Mouse (Mus musculus) brown adipose tissue, adult 24 weeks (tissue): Measurements from ENCODE around the gene Hoxc4. TPM values are rescaled to one million over a fixed set of nuclear protein-coding genes. Genes with fewer than 3 reads are reported as not detected.

Experiments
- H3K27ac ChIP-seq: fragments of 200-500 bp; replicated peaks from 2 replicates; pipeline ENCODE4 v1.5.1; 2012; ENCODE audit warnings: low read depth, mild to moderate bottlenecking, low read length
- H3K4me1 ChIP-seq: fragments of 200-500 bp; 2 replicates; pipeline ENCODE4 v1.6.1; 2012; ENCODE audit warnings: low read length, mixed read lengths; ENCODE audit not compliant: control insufficient read depth, insufficient read depth, insufficient read length
- H3K4me3 ChIP-seq: fragments of 200-500 bp; 2 replicates; pipeline ENCODE4 v1.5.1; 2012; ENCODE audit warnings: low read depth, mild to moderate bottlenecking, low read length, moderate library complexity; ENCODE audit not compliant: insufficient read depth
- polyA plus RNA-seq: library from polyadenylated mRNA; stranded (reverse); fragments of >200 nt; gene quantifications from 2 replicates; pipeline ENCODE4 v1.2.4, GENCODE M21; 2012; ENCODE audit not compliant: missing spikeins, insufficient read depth, insufficient read length

Hoxc4 gene
- polyA plus RNA-seq, 1 experiment, result 13.7 TPM

DNA sequence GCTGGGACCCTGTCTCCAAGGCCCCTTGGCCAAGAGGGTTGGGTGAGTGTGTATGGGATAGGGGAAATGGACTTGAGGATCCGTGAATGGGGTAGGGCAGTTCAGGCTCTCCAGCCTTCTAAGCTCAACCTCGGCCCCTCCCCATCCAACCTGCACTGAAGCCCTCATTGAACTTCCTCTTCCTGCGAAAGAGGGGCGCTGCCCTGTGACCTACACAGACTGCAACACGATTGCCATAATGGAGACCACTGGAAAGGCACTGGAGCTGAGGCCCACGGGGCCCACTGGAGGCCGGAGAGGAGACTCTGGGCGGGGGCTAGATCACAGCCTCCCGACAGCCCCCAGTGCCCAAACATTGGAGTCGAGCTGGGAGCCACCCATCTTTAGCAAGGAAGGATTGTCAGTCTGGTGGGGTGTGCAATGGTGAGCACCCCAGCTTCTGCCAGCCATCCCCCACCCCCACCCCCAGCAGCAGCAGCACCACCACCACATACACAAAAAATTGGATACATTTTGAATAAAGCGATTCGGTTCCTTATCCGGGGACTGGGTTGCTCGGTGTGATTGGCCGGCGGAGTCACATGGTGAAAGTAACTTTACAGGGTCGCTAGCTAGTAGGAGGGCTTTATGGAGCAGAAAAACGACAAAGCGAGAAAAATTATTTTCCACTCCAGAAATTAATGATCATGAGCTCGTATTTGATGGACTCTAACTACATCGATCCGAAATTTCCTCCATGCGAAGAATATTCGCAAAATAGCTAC, 15.5 kb downstream of the Hoxc4 start:
- 0 out of 2 replicates have a peak, but pooled peaks cover 5% of the 10 kb centered on the region for H3K4me1 ChIP-seq
- peak overlapping the region; percentile 69 for H3K4me3 ChIP-seq
- H3K27ac ChIP-seq, result peak overlapping the region; percentile 63

- H3K4me3 ChIP-seq, result peak overlapping the region; percentile 69
- 0 out of 2 replicates have a peak, but pooled peaks cover 5% of the 10 kb centered on the region for H3K4me1 ChIP-seq
- H3K27ac ChIP-seq, result peak overlapping the region; percentile 65
Measured at GRCm38 (mm10) chr15:103034807-103035547, 16.2 kb downstream of the Hoxc4 start.

- Histone ChIP-seq H3K27ac (peak overlapping the region; percentile 65), H3K4me3 (peak overlapping the region; percentile 69), H3K4me1 (0 out of 2 replicates have a peak, but pooled peaks cover 5% of the 10 kb centered on the region)
Measured at GRCm38 (mm10) chr15:103035548-103035881, 16.8 kb downstream of the Hoxc4 start.

- Histone ChIP-seq H3K4me3 (no peak overlapping the region), H3K27ac (peak overlapping the region; percentile 35), H3K4me1 (0 out of 2 replicates have a peak, but pooled peaks cover 5% of the 10 kb centered on the region)
Measured at GRCm38 (mm10) chr15:103037579-103037978, 18.8 kb downstream of the Hoxc4 start.

GRCm38 (mm10) chr15:103038701-103039480, 20.2 kb downstream of the Hoxc4 start:
- 0 out of 2 replicates have a peak, but pooled peaks cover 5% of the 10 kb centered on the region for H3K4me1 ChIP-seq
- no peak overlapping the region for H3K4me3 ChIP-seq
- peak overlapping the region; percentile 29 for H3K27ac ChIP-seq

DNA sequence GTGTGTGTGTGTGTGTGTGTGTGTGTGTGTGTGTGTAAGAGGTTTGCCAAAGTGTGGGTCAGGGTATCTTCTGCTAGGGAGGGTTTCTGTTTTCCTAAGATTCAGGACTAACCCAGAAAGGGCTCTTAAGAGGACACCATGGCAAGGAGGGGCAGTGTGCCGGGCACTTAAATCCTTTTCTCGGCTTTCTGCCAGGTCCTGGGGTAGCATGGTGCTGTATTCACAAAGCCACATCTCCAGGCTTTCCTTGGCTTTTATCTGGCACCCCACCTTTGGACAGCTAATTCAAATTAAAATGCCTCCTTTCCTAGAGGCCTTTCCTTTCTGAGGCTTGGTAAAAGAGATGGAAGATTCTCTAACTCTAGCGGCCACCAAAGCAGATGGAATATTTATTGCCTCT, 20.9 kb downstream of the Hoxc4 start:
- Histone ChIP-seq H3K4me3 (no peak overlapping the region), H3K4me1 (0 out of 2 replicates have a peak, but pooled peaks cover 5% of the 10 kb centered on the region), H3K27ac (peak overlapping the region; percentile 29)

DNA sequence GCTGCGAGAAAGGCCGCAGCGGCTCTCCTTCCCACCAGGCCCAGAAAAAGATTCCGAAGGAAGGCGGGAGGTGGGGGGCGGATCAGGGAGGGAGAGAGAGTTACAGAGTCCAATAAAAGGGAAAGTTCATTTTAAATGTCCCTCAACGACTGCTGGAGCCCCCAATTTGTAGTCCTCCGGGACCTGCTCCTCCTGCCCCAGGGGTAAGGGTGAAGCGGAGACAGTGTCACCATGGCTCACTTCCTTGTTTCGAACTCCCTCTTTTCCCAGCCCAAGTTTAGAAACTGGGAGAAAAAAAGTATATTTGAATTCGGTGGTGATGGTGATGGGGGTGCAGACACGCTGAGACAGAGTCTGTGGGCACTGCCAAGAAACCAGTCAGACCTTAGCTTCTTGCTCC, 21.9 kb downstream of the Hoxc4 start:
- Histone ChIP-seq H3K27ac (peak overlapping the region; percentile 29), H3K4me3 (0 out of 2 replicates have a peak overlapping the region, but pooled peaks have one; percentile 0), H3K4me1 (0 out of 2 replicates have a peak, but pooled peaks cover 5% of the 10 kb centered on the region)

DNA sequence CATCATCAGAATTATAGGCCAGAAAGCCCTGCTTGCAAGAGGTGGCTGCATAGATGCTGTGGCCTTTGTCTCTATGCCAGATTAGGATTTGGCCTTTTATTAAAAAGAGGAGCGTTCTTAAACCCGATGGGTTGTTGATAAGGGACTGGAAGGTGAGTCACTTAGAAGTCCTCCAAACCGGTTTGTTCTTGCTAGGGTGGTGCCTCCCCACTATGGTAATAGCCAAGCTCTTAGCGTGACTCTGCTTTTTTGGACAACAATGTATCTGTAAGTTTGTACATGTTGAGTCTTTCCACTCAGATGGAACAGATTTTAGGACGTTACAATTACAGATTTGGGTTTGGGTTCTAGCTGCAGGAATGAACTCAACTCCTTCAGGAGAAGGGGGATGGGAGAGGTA, 22.9 kb downstream of the Hoxc4 start:
- H3K4me1 ChIP-seq, result 0 out of 2 replicates have a peak, but pooled peaks cover 5% of the 10 kb centered on the region
- no peak overlapping the region for H3K27ac ChIP-seq
- no peak overlapping the region for H3K4me3 ChIP-seq

GRCm38 (mm10) chr15:103042209-103042608, 23.5 kb downstream of the Hoxc4 start:
- no peak overlapping the region for H3K27ac ChIP-seq
- H3K4me1 ChIP-seq, result 0 out of 2 replicates have a peak, but pooled peaks cover 5% of the 10 kb centered on the region
- H3K4me3 ChIP-seq, result no peak overlapping the region

GRCm38 (mm10) chr15:103051670-103052069, 32.9 kb downstream of the Hoxc4 start:
- Histone ChIP-seq H3K27ac (no peak overlapping the region), H3K4me1 (no peaks in the 10 kb centered on the region), H3K4me3 (no peak overlapping the region)

DNA sequence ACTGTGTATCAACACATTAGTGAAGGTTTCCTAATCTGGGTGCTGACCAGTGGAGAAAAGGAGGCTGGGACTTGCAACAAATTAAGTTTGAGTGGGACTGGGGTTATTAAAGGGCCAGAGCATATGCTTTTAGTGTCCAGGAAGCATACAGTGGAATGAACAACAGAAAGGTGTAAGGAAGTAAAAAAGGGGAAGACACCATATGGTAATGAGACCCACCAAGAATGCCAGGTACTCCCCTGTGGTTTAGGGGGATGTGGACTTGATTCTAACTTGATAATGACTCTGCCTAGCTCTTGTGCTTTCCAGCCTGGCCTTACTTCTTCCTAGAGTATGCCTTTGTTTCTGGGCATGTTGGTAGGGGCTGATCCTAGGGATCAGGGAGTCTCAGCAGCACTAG, 34.5 kb downstream of the Hoxc4 start:
- H3K27ac ChIP-seq, result no peak overlapping the region
- no peaks in the 10 kb centered on the region for H3K4me1 ChIP-seq
- H3K4me3 ChIP-seq, result no peak overlapping the region

GRCm38 (mm10) chr15:103056396-103056795, 37.7 kb downstream of the Hoxc4 start:
- H3K27ac ChIP-seq, result no peak overlapping the region
- H3K4me3 ChIP-seq, result no peak overlapping the region
- H3K4me1 ChIP-seq, result no peaks in the 10 kb centered on the region

- Histone ChIP-seq H3K4me1 (no peaks in the 10 kb centered on the region), H3K27ac (peak overlapping the region; percentile 95), H3K4me3 (peak overlapping the region; percentile 63)
Measured at GRCm38 (mm10) chr15:103058715-103059114, 40.0 kb downstream of the Hoxc4 start.

GRCm38 (mm10) chr15:103059393-103059992, 40.8 kb downstream of the Hoxc4 start:
- Histone ChIP-seq H3K4me3 (peak overlapping the region; percentile 63), H3K27ac (peak overlapping the region; percentile 95), H3K4me1 (no peaks in the 10 kb centered on the region)

DNA sequence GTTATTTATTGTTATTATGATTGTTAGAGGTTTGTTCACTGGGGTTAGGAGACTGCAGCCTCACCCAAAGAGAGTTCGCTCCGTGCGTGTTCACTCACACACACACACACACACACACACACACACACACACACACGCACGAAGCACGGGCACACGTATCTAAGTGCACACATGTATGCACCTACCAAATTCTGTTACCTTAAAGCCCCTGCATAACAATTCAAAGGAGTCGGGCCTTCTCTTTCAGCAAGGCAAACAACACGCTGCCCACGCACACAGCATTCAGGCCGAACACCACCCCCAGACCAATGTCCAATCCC, 41.2 kb downstream of the Hoxc4 start:
- H3K27ac ChIP-seq, result peak overlapping the region; percentile 95
- H3K4me1 ChIP-seq, result no peaks in the 10 kb centered on the region
- peak overlapping the region; percentile 63 for H3K4me3 ChIP-seq
